Mouse (Mus musculus): Measurements from ENCODE around the gene Ints5. TPM values are rescaled to one million over a fixed set of nuclear protein-coding genes. Genes with fewer than 3 reads are reported as not detected.

The Ints5 gene
- polyA plus RNA-seq, 1 experiment = 21.2 TPM

- no peak overlapping the region for H3K4me3 ChIP-seq (ENCODE audit: extremely low read depth, insufficient read depth, insufficient read length)
- WGBS = 61% methylated on average over 6 of the region's 6 CpGs
- peak overlapping the region; percentile 76 for H3K27ac ChIP-seq (ENCODE audit: insufficient read depth, low read length)
- peaks cover 7% of the 10 kb centered on the region for H3K4me1 ChIP-seq (ENCODE audit: control insufficient read depth, insufficient read depth, insufficient read length)
- peaks cover 22% of the 10 kb centered on the region for H3K36me3 ChIP-seq (ENCODE audit: control insufficient read depth, insufficient read depth, low read length)
- no peak for TF ChIP-seq CTCF (IDR thresholded peaks at IDR 0.05; ENCODE audit: extremely low read depth, insufficient read depth, insufficient read length, insufficient replicate concordance)
- DNase-seq (ENCODE audit: low read depth in 1 of 2, low spot score in 2 of 2) = no peak
- no peaks in the 10 kb centered on the region for H3K27me3 ChIP-seq (ENCODE audit: control insufficient read depth, insufficient read depth, low read length)
Measured at GRCm38 (mm10) chr19:8919684-8920072, 26.9 kb downstream of the Ints5 start.

GRCm38 (mm10) chr19:8920073-8920736 lies 27.4 kb downstream of the Ints5 start, which contains the start of gene B3gat3:
B3gat3 (plus strand) TSS chr19:8920374.
- Histone ChIP-seq H3K27me3 (ENCODE audit: control insufficient read depth, insufficient read depth, low read length) (no peaks in the 10 kb centered on the region), H3K4me1 (ENCODE audit: control insufficient read depth, insufficient read depth, insufficient read length) (peaks cover 7% of the 10 kb centered on the region), H3K4me3 (ENCODE audit: extremely low read depth, insufficient read depth, insufficient read length) (peak within 1 kb of the TSS; percentile 87), H3K27ac (ENCODE audit: insufficient read depth, low read length) (peak within 1 kb of the TSS; percentile 76), H3K36me3 (ENCODE audit: control insufficient read depth, insufficient read depth, low read length) (peaks cover 17% of the 10 kb centered on the region)
- DNase-seq (ENCODE audit: low read depth in 1 of 2, low spot score in 2 of 2) = peak in 1 of 2 experiments; percentile 83
- WGBS = 1% methylated on average over 50 of the region's 50 CpGs
- TF ChIP-seq POLR2A (IDR thresholded peaks at IDR 0.05; ENCODE audit: low read depth, low read length) (peak; percentile 61), CTCF (IDR thresholded peaks at IDR 0.05; ENCODE audit: extremely low read depth, insufficient read depth, insufficient read length, insufficient replicate concordance) (no peak)

- peak overlapping the region; percentile 87 for H3K4me3 ChIP-seq (ENCODE audit: extremely low read depth, insufficient read depth, insufficient read length)
- DNase-seq (ENCODE audit: low read depth in 1 of 2, low spot score in 2 of 2) = no peak
- H3K27me3 ChIP-seq (ENCODE audit: control insufficient read depth, insufficient read depth, low read length) = no peaks in the 10 kb centered on the region
- no peak for TF ChIP-seq POLR2A (IDR thresholded peaks at IDR 0.05; ENCODE audit: low read depth, low read length)
- TF ChIP-seq CTCF (IDR thresholded peaks at IDR 0.05; ENCODE audit: extremely low read depth, insufficient read depth, insufficient read length, insufficient replicate concordance) = no peak
- H3K27ac ChIP-seq (ENCODE audit: insufficient read depth, low read length) = peak overlapping the region; percentile 76
- H3K4me1 ChIP-seq (ENCODE audit: control insufficient read depth, insufficient read depth, insufficient read length) = peaks cover 7% of the 10 kb centered on the region
- peaks cover 13% of the 10 kb centered on the region for H3K36me3 ChIP-seq (ENCODE audit: control insufficient read depth, insufficient read depth, low read length)
- WGBS = under 1% methylated on average over 6 of the region's 6 CpGs
Measured at GRCm38 (mm10) chr19:8920836-8921291, 28.1 kb downstream of the Ints5 start.

GRCm38 (mm10) chr19:8921741-8922140 lies 28.9 kb downstream of the Ints5 start:
- Histone ChIP-seq H3K27ac (ENCODE audit: insufficient read depth, low read length) (no peak overlapping the region), H3K4me3 (ENCODE audit: extremely low read depth, insufficient read depth, insufficient read length) (no peak overlapping the region), H3K36me3 (ENCODE audit: control insufficient read depth, insufficient read depth, low read length) (peaks cover 10% of the 10 kb centered on the region), H3K27me3 (ENCODE audit: control insufficient read depth, insufficient read depth, low read length) (no peaks in the 10 kb centered on the region), H3K4me1 (ENCODE audit: control insufficient read depth, insufficient read depth, insufficient read length) (peaks cover 10% of the 10 kb centered on the region)
- no peak for DNase-seq (ENCODE audit: low read depth in 1 of 2, low spot score in 2 of 2)
- 72% methylated on average over 9 of the region's 9 CpGs for WGBS
- TF ChIP-seq POLR2A (IDR thresholded peaks at IDR 0.05; ENCODE audit: low read depth, low read length) = no peak
- no peak for TF ChIP-seq CTCF (IDR thresholded peaks at IDR 0.05; ENCODE audit: extremely low read depth, insufficient read depth, insufficient read length, insufficient replicate concordance)

- TF ChIP-seq POLR2A (IDR thresholded peaks at IDR 0.05; ENCODE audit: low read depth, low read length) (no peak), CTCF (IDR thresholded peaks at IDR 0.05; ENCODE audit: extremely low read depth, insufficient read depth, insufficient read length, insufficient replicate concordance) (no peak)
- peaks cover 19% of the 10 kb centered on the region for H3K4me1 ChIP-seq (ENCODE audit: control insufficient read depth, insufficient read depth, insufficient read length)
Measured at GRCm38 (mm10) chr19:8926766-8927165, 34.0 kb downstream of the Ints5 start.

GRCm38 (mm10) chr19:8927891-8928525 lies 35.2 kb downstream of the Ints5 start:
- Histone ChIP-seq H3K4me3 (ENCODE audit: extremely low read depth, insufficient read depth, insufficient read length) (no peak overlapping the region), H3K27me3 (ENCODE audit: control insufficient read depth, insufficient read depth, low read length) (no peaks in the 10 kb centered on the region), H3K36me3 (ENCODE audit: control insufficient read depth, insufficient read depth, low read length) (peaks cover 15% of the 10 kb centered on the region), H3K27ac (ENCODE audit: insufficient read depth, low read length) (peak overlapping the region; percentile 89), H3K4me1 (ENCODE audit: control insufficient read depth, insufficient read depth, insufficient read length) (peaks cover 17% of the 10 kb centered on the region)
- no peak for TF ChIP-seq CTCF (IDR thresholded peaks at IDR 0.05; ENCODE audit: extremely low read depth, insufficient read depth, insufficient read length, insufficient replicate concordance)
- no peak for TF ChIP-seq POLR2A (IDR thresholded peaks at IDR 0.05; ENCODE audit: low read depth, low read length)
- WGBS = 91% methylated on average over 12 of the region's 12 CpGs
- no peak for DNase-seq (ENCODE audit: low read depth in 1 of 2, low spot score in 2 of 2)

More at GRCm38 (mm10) chr19:8926766-8927165, 34.0 kb downstream of the Ints5 start:
- WGBS = 35% methylated on average over 2 of the region's 2 CpGs
- peaks cover 18% of the 10 kb centered on the region for H3K36me3 ChIP-seq (ENCODE audit: control insufficient read depth, insufficient read depth, low read length)
- DNase-seq (ENCODE audit: low read depth in 1 of 2, low spot score in 2 of 2) = peak in 1 of 2 experiments; percentile 50
- H3K27me3 ChIP-seq (ENCODE audit: control insufficient read depth, insufficient read depth, low read length) = no peaks in the 10 kb centered on the region
- no peak overlapping the region for H3K4me3 ChIP-seq (ENCODE audit: extremely low read depth, insufficient read depth, insufficient read length)
- H3K27ac ChIP-seq (ENCODE audit: insufficient read depth, low read length) = peak overlapping the region; percentile 72

All from spleen, adult 2 months (tissue).